Mouse (Mus musculus) kidney, adult 2 months (tissue): Measurements from ENCODE around the gene Hpn.

ENCODE experiments used
- CTCF ChIP-seq: fragments of 200-500 bp; conservative IDR thresholded peaks from 2 replicates; pipeline ENCODE4 v1.5.1; 2011; ENCODE audit warnings: low read depth, mild to moderate bottlenecking, control low read depth, low read length, moderate library complexity, mixed read lengths; ENCODE audit not compliant: insufficient read depth, insufficient read length
- POLR2A ChIP-seq: fragments of 200-500 bp; IDR thresholded peaks from one replicate; pipeline ENCODE4 v1.6.1; 2011; ENCODE audit warnings: low read depth, low read length, control low read depth

GRCm38 (mm10) chr7:31063074-31063560, 52.0 kb downstream of the Hpn start:
- TF ChIP-seq POLR2A (no peak), CTCF (no peak)
